Mouse (Mus musculus): ENCODE data around the gene Dmd.

DNA sequence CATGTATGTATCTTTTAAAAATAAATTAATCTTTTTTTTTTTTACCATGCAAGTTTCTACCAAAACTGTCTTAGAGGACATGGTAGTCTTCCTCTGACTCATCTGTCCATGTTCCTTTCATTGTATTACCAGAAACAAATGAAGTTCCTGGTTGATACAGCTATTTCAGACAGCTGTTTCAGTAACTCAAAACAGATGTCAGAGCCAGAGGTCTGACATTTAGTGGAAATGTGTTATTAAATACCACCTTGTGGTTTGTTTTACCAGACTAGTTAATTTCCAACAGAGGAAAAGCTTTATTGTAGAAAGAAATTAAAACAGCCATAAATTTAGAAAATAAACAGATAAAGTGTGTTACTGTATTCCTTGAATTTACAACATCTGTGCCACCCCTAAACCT lies 2245.2 kb downstream of the Dmd start:
- TF ChIP-seq CTCF (IDR thresholded peaks at IDR 0.05; ENCODE audit: borderline replicate concordance, control insufficient read depth, extremely low read depth, insufficient read depth, low read length, poor library complexity) (no peak), POLR2A (IDR thresholded peaks at IDR 0.05; ENCODE audit: control insufficient read depth, extremely low read depth, insufficient read depth, low read length, poor library complexity) (no peak)
